Mouse (Mus musculus): Measurements from ENCODE around the gene Cdc42.

Gene Cdc42

DNA sequence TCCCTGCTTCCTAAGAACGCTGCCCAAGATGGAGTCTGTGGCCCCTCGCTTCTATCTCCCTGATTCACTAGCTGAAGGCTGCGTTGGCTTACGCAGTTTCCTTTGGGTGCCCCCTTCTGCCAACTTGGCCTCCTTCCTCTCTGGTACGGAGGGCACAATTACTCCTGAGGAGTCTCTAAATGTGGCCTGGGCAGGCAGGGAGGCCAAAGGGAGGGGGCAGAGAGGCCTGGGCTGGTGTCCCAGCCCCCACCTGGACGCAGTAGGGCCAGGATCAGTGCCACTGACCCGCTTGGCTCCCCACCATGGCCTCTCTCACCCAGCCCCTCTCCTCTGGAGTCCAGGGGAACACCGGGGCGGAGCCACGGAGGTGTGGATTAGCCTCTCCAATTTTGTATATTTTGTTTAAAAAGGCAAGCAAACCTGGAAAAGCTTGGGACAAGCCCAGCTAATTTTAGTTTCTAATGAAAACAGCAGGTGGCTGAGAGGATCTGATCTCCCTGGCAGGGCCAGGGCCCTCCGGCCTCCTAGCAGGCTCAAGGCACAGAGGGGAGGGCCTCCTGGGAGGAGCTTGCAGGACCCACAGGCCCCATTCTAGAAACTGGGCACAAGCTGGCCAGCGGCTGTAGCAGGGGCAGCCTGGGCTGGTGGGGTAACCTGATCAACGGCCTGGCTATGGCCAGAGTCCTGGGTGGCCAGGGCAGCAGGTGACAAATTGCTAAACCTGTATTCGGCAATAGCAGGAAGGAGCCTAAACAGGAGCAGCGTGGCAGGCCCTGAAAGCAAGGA lies 71.5 kb downstream of the Cdc42 start:
- CTCF ChIA-PET: interaction anchor here (0.5 kb wide), 1 partner anchor 211 kb away, joined by 4 read pairs; no protein-coding TSS in a partner anchor

DNA sequence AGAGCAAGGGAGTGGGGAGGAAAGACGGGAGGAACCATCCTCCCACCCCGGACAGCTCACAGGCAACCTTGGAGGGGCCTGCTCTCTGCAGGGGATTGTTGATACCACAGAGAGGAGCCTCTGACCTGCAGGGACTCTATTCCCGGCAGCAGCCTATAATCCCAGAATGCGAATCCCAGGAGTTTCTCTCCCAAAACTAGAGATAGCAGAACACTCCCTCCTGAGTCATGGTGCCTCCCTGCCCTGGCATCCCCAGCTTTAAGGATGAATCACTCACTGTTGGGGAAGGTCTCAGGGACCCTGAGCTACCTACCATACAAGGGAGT lies 74.2 kb downstream of the Cdc42 start:
- CTCF ChIA-PET: no interaction called here

DNA sequence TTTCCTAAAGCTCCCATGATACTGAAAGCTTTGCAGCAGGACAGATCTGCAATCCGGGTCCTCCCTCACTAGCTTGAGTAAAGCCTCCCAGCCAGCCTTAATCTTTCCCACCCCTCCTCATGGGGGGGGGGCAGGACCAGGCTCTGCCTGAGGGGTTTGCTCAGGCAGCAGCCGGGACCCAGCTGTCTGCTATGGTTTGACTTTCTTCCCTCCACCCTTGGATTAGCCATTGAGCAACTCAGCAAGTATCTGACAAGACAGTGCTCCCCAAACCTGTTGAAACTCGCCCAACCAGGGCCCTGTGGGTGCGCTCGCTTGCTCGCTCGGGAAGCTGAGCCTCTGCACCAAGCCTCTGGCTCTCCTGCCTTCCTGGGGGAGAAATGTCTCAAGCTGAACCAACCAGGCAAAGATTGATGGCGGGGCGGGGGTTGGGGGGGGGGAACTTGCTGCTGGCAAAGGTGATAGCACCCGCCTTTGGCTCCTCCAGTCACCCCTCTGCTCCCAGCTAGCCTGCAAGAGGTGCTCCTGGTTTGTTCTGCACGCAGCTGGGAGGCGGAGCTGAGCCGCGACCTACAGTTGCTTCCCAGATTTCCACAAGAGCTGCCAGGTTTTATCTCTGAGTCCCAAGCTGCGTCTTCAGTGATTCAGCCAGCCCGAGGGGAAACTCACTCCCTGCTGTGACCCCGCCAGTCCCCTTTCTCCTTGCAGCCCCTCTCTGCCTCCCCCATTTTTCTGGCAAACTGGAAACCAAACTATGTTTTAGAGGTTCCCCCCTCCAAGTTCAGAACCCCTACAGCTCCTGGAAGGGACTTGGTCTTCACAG lies 74.7 kb downstream of the Cdc42 start:
- CTCF ChIA-PET: no interaction called here

DNA sequence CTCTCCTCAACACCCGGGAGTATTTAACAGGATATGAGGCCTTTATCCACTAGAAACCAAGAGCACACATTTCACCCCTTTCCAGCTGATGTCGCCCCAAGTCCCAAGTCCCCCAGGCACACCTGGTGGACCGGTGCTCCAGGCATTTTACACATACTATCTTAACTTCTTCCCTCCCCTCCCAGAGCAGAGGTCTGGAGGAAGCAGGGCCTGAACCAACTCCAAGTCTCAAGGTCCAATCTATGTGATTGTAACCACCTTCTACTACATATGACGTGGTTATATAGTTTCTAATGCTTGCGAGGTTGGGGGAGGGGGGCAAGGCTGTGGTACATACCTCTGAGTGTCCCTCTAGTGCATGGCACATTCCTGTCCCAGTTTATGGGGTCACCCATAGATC lies 75.4 kb downstream of the Cdc42 start:
- CTCF ChIA-PET: no interaction called here

DNA sequence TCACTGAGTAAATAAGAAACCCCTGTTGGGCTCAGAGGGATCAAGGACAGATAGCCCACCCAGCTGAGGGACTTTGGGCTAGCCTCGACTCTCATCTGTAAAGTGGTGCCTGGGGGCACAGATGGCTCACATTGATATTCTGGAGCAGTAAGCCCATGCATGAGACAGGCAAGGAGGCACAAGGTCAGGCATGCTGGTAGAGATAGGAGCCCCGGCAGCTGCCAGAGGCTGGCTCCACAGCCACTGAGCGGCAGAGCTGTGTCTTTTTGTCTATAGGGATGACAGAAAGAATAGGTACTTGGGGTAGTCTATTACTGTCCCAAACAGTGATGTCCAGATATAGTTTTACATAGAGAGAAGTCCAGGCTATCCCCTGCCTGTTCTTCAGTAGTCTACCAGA lies 76.2 kb downstream of the Cdc42 start:
- CTCF ChIA-PET: interaction anchor here (0.6 kb wide), 1 partner anchor 18 kb away, joined by 3 read pairs; no protein-coding TSS in a partner anchor

DNA sequence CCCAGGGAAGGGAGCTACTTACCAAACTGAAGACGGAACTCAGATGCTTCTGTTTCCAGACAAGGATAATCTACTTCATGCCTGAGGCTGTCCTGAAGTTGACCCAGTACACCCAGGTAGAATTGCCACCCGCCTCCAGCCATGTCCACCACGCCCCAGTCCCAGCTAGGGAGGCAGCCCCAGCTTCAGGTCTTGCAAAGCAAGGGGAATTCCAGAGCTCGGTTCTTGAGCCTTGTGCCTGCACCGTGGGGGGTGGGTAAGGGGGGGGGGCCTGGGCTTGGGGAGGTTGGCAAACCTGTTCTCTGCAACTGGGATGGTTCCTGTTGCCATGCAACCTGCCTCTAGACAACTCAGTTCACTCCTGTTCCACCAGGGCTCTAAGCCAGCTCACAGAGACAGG lies 78.2 kb downstream of the Cdc42 start:
- CTCF ChIA-PET: no interaction called here

DNA sequence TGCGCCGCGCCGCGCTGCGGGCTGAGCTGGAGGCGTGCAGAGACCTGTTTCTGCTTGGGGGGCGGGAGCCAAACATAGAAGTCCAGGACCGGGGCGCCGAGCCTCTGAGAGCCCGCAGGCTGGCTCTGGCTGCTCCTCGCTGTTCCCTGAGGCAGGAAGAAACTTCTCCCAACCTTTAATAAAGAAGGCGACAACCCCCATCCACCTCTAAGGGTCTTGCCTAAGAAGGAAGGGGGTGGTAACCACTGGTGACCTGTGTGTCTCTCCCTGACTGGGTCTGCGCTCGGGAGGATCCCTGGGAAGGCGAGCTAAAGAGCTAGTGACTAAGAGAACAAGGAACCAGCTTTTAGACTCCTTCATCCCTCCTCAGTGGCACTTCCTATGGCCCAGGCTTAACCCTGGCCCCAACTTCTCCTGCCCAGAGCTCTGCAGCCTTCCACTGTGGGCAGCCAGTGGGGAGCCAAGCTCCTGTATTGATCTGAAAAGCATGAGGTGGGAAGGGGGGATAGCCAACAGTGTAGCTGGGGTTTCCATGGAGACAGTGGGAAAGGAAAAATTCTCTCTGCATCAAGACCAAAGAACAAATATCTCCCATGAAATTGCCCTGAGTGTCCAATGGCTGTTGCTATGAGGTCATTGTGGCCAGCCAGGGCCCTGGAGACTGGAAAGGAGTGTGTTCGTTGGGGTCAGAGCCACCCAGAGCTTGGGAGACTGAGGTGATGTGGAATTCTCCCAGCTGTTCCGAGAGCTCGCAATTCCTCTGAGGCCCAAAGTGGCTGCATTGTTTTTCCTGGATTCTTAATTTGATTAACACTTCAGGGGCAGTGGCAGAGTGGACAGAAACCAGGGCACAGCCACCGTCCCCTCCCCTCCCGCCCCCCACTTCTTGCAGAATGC lies 79.1 kb downstream of the Cdc42 start:
- CTCF ChIA-PET: no interaction called here

DNA sequence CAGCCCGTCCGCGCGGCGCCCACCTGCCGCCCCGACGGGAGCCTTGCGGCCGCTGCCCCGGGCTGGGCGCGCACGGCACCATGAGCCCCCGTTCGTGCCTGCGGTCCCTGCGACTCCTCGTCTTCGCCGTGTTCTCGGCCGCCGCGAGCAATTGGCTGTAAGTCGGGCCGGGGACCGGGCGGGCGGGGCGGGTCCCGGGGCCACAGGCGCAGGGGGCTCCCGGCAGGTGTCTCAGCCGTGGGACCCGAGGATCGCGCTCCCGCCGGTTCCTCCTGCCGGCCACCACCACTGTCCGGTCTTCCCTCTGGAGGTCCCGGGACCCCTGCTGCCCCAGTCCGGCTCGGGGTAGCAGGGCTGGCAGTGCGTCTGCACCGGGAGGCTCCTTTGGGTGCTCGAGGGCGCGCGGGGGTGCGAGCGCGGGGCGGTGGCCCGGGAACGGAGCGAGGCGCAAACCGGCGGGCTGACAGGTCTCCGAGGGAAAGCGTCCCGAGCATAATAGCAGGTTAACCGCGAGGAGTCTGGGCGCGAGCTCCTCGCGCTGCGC lies 79.8 kb downstream of the Cdc42 start:
- CTCF ChIA-PET: no interaction called here

DNA sequence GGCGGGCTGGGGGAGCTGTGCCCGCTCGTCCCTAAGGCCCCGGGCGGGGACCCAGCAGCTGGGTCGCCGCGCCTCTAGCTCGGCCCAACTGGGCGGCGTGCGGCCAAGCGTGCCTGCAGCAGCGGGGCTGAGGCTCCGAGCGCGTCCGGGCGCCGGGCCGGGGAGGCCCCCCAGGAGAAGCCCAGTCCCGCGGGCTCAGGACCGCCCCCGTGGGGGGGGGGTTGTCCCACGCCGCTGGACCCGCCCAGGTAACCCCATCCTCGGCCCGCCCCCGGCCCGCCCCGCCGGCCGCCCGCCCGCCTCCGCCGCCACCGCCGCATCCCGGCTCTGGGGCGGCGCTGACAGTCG lies 80.4 kb downstream of the Cdc42 start, which contains the start of gene Wnt4:
TSS of gene Wnt4 (plus strand) at position 324 of the 348 bp plus-strand sequence.
- CTCF ChIA-PET: interaction anchor here (0.7 kb wide), 1 partner anchor 22 kb away, joined by 3 read pairs; no protein-coding TSS in a partner anchor

DNA sequence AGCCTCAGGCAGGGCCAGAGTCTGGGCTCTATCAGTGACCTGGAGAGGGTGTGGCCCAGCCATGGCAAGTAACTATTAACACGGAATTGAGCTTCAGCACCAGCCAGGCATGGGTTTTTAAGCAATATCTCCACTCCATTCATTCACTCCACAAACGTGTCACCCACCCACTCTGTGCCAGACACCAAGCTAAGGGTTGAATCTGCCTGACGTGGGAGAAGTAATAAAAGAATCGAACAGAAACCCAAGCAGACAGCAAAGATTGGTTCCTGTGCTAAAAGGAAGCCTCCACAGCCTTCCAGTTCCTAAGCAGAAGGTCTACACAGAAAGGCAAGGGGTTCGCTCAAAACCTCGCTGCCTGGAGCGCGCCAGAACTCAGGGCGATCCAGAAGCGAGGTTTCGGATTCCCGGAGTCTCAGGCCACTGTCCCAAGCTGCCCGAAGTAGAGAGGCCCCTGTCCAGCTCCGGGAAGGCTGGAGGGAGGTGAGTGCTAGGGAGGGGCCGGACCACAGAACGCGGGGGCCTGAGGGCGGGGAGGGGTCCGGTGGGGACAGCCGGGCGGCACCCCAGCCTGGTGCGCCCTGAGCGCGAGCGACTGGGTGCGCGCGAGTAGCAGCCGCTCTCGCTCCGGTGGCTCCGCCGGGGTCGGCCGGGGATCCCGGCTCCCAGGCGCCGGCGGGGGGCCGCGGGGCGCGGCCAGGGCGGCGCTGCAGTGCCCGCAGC lies 80.9 kb downstream of the Cdc42 start:
- CTCF ChIA-PET: interaction anchor here (0.7 kb wide), 1 partner anchor 21 kb away, joined by 3 read pairs; no protein-coding TSS in a partner anchor

DNA sequence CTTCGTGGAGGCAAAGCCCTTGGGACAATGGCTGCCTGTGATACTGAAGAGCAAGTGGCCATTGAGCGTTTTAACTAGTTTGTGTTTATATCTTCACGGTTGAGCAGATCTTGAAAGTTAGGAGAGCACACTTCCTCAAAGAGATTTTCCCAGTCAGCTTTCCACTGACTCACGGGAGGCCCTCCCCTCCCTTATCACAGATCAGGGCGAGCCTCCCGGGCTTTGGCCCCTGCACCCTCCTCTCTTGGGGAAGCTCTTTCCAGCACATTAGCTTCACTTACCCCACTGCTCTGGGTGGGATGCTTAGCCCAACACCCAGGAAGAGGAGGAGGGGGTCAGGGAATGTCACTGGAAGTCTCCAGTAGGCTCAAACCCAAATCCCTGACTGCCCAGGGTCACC lies 83.2 kb downstream of the Cdc42 start:
- CTCF ChIA-PET: no interaction called here

DNA sequence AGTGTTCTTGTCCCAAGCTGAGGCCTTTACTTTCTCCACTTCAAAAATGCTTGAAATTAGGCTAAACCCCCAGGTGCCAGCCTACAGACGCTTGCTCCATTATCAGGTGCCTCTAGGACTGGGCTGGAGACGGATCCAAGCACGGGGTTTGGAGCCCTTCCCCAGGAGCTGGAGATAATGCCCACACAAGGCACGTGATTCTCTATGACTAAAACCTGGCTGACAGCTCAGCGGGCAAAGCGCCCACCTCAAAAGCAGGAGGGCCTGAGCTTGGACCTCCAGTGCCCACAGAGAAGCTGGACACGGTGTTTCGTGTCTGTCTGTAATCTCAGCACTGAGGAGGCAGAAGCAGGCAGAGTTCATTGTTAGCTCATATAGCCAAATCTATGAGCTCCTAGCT lies 85.7 kb downstream of the Cdc42 start:
- CTCF ChIA-PET: no interaction called here
